Mouse (Mus musculus) adrenal gland, adult 10 weeks (tissue): Measurements from ENCODE around the gene Gusb. TPM values are rescaled to one million over a fixed set of nuclear protein-coding genes. Genes with fewer than 3 reads are reported as not detected.

Experiments
- polyA plus RNA-seq: library from polyadenylated mRNA; stranded (reverse); fragments of 350-450 nt; fragmentation: Illumina TruSeq; extraction: RNeasy Lipid Tissue Mini Kit (QIAGEN cat#74804); gene quantifications from one replicate; pipeline ENCODE4 v1.2.3, GENCODE M21; 2014; ENCODE audit warnings: low read depth, low replicate concordance

Gusb gene
- polyA plus RNA-seq = 35.8 TPM

GRCm38 (mm10) chr5:130002301-130003146 lies at the start of gene Gusb:
Gene Gusb (minus strand): TSS chr5:130003049.

GRCm38 (mm10) chr5:130029142-130029897 lies 26.5 kb upstream of the Gusb start, which contains the start of the genes Asl and Crcp:
Gene Asl (minus strand): TSS chr5:130029247.
Gene Crcp (plus strand): TSS chr5:130029290.

GRCm38 (mm10) chr5:129941495-129942045 lies 61.3 kb downstream of the Gusb start, which contains the start of gene Vkorc1l1:
Gene Vkorc1l1 (plus strand): TSS chr5:129941970.

Other genes with a start within 250 kb of the Gusb start
- gene Psph, start 215.6 kb downstream of the Gusb start, polyA plus RNA-seq = 6.0 TPM
- 4.7 TPM for gene Sumf2, start 156.1 kb downstream of the Gusb start, polyA plus RNA-seq
- 802 TPM for gene Chchd2, start 115.6 kb downstream of the Gusb start, polyA plus RNA-seq
- 1.6 TPM for gene Zbed5, start 107.3 kb downstream of the Gusb start, polyA plus RNA-seq
- gene Phkg1, start 104.5 kb downstream of the Gusb start, polyA plus RNA-seq = 1.7 TPM
- gene Nupr1l, start 94.5 kb downstream of the Gusb start, polyA plus RNA-seq = 8.9 TPM
- 67.8 TPM for gene Vkorc1l1, start 61.1 kb downstream of the Gusb start, polyA plus RNA-seq
- 9.3 TPM for gene Asl, start 26.2 kb upstream of the Gusb start, polyA plus RNA-seq
- gene Crcp, start 26.2 kb upstream of the Gusb start, polyA plus RNA-seq = 35.3 TPM
- gene Tpst1, start 70.3 kb upstream of the Gusb start, polyA plus RNA-seq = 47.5 TPM
- gene Kctd7, start 141.8 kb upstream of the Gusb start, polyA plus RNA-seq = 7.6 TPM
- 43.2 TPM for gene Rabgef1, start 168.7 kb upstream of the Gusb start, polyA plus RNA-seq
- gene Tmem248, start 214.0 kb upstream of the Gusb start, polyA plus RNA-seq = 50.9 TPM